Mouse (Mus musculus): ENCODE data around the gene Dnajc8.

GRCm38 (mm10) chr4:132541413-132541812 lies 6.1 kb downstream of the Dnajc8 start:
- no peak for TF ChIP-seq CTCF (IDR thresholded peaks at IDR 0.05; ENCODE audit: control insufficient read depth, insufficient read depth, low read length)
- TF ChIP-seq POLR2A (IDR thresholded peaks at IDR 0.05; ENCODE audit: borderline replicate concordance, control insufficient read depth, low read depth, low read length), result no peak

Data from bone marrow, adult 2 months (tissue).